Mouse (Mus musculus) naive thymus-derived CD4-positive, alpha-beta T cell, adult 2 months (primary cell): Measurements from ENCODE around the gene Rbp7.
"Not testable (repeated sequence)": the region's sequence is repeated elsewhere in the genome, so short reads cannot be mapped to it uniquely, and the experiment has no call there.

Experiments
- DNase-seq: peaks from one replicate; pipeline ENCODE4 v3.0.0-alpha.2; 2011; ENCODE audit warnings: low read depth

The Rbp7 gene

DNA sequence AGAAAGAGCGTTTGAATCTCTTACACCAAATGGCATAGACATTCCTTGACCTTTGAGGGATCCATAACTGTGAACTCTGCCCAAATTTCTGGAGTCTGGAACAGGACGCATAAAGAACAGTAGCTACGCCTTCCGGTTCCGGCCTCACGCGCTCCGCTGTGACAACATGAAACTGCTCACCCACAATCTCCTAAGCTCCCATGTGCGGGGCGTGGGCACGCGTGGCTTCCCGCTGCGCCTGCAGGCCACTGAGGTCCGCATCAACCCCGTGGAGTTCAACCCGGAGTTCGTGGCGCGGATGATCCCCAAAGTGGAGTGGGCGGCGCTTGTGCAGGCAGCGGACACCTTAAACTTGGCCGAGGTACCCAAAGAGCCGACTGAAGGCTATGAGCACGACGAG lies 2.4 kb upstream of the Rbp7 start:
- not testable (repeated sequence) for DNase-seq

- no peak for DNase-seq
These were observed 515 bp downstream of the Rbp7 start for GRCm38 (mm10) chr4:149454263-149454662.

DNA sequence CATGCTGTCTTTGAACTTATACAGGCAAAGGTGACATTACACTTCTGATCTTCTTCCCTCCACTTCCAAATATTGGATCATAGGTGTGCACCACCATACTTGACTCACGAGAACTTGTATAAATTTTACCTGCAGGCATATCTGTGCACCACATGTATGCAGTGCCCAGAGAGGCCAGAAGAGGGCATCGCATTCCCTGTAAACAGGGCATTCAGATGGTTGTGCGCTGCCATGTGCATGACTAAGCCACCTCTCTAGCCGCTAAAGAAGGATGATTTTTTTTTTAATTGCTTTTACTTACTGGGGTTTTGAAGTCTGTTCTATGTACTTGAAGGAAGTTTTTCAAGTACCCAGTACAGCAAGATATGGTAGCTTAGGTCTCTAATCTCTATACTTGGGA lies 1.1 kb downstream of the Rbp7 start:
- peak; percentile 83 for DNase-seq

DNA sequence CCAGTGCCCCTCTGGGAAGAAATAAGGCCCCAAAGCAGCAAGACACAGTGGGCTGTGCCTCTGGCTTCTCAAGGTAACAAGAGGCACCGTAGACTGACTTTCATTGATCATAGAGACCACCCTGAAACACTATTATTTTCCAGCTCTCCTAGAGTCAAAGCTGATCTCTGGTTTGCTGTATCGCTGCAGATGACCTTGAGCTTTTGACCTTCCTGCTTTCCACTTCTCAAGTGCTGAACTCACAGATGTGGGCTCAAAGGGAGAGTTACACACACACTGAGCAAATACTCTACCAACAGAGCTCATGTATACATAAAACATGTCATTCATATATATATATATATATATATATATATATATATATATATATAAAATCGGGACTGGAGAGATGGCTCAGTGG lies 4.1 kb downstream of the Rbp7 start:
- no peak for DNase-seq

DNA sequence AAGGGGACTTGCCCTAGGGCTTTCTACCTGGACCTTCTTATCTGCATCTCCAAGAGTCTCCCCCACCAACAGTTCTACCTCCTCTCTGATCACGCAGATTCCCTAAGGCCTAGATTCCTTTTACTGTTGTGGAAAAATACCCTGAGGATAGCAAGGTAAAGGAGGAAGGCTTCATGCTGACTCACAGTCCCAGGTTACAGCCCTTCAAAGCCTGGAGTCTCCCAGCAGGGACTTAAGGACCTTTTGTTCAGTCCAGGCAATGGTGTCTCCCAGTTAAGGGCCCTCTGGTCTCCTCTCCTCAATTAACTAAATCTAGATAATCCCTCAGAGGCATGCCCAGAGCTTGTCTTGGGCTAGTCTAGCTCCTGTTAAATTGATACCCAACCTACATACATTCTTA lies 8.5 kb downstream of the Rbp7 start:
- DNase-seq, result no peak

- no peak for DNase-seq
These were observed 8.9 kb downstream of the Rbp7 start for GRCm38 (mm10) chr4:149445868-149446267.

DNA sequence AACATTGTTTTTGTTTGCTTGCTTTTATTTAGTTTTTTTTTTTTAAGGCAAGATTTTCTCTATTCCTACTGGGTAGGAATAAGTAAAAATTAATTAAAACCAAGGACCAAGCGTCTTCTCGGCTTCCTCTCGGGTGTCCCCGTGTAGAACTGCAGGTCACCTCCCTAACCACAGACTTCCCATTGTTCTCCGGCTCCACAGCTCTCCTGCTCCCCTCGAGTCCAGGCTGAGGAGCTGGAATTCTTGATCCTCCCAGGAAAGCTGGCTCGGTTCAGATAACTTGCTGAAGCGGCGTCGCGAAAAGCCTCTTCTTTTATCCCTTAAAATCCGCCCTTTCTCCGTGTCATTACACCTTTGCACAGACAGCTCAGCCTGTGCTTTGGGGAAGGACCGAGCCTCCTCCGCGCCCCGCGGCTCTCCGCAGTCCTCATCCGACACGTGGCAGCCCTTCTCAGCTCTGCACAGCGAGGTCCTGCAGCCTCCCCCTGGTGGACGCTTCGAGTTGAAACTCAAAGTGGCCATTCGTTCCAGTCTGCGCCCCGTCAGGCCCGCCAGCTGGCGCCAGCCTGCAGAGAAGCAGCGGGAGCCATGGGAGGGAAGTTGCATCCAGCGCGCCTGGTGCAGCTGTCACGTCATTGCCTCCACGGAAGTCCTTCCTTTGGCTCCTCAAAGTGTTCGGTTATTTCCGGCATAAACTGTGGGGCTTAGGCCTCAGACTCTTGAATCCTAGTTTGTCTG lies 9.6 kb downstream of the Rbp7 start:
- peak; percentile 91 for DNase-seq

GRCm38 (mm10) chr4:149444465-149444864 lies 10.3 kb downstream of the Rbp7 start:
- DNase-seq, result no peak

DNA sequence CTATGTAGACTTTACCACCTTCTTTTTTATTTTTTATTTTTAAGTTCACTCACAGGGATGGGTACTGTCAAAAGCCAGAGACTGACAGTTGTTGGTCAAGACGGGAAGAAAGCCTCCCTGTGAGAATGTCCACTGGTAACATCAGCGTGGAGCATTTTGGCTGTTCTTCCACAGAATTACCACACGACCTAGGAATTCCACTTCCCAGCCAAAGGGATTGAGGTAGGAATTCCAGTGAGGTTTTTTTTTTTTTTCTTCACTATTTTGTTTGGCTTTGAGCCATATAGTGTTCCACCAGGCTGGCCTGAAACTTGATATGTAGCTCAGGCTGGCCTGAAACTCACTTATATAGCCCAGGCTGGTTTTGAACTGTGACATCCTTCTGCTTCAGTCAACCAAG lies 12.3 kb downstream of the Rbp7 start:
- DNase-seq, result no peak

GRCm38 (mm10) chr4:149440576-149440975 lies 14.2 kb downstream of the Rbp7 start:
- no peak for DNase-seq

GRCm38 (mm10) chr4:149431887-149432286 lies 22.9 kb downstream of the Rbp7 start:
- not testable (repeated sequence) for DNase-seq

- no peak for DNase-seq
These were observed 25.2 kb downstream of the Rbp7 start for GRCm38 (mm10) chr4:149429592-149429991.

- DNase-seq, result peak; percentile 98
These were observed 28.2 kb downstream of the Rbp7 start, which contains the start of gene Ube4b for GRCm38 (mm10) chr4:149426325-149427199. Gene Ube4b, minus strand, starts transcription at chr4:149426749.

GRCm38 (mm10) chr4:149425801-149426292 lies 28.9 kb downstream of the Rbp7 start:
- peak; percentile 49 for DNase-seq

- no peak for DNase-seq
These were observed 30.0 kb downstream of the Rbp7 start for GRCm38 (mm10) chr4:149424755-149425154.

- DNase-seq, result no peak
These were observed 36.9 kb downstream of the Rbp7 start for GRCm38 (mm10) chr4:149417854-149418365.

GRCm38 (mm10) chr4:149416986-149417385 lies 37.8 kb downstream of the Rbp7 start:
- no peak for DNase-seq

DNA sequence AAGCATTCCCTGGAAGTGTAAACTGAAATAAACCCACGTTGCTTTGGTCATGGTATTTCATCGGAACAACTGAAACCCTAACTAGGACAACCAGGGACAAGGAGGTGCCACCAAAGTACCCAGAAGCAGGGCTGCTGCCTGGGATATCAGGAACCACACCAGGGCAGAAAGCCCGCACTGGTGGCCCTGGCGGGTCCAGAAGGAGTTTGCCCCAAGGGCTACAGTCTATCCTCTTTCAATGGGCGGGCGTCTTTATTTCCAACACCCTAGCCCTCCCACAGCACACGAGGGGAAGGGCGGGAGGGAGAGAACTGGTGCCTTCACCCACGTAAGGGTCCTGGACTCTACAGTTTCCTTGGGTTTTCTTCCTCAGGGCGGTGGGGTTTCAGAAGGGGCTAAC lies 38.4 kb downstream of the Rbp7 start:
- DNase-seq, result no peak

DNA sequence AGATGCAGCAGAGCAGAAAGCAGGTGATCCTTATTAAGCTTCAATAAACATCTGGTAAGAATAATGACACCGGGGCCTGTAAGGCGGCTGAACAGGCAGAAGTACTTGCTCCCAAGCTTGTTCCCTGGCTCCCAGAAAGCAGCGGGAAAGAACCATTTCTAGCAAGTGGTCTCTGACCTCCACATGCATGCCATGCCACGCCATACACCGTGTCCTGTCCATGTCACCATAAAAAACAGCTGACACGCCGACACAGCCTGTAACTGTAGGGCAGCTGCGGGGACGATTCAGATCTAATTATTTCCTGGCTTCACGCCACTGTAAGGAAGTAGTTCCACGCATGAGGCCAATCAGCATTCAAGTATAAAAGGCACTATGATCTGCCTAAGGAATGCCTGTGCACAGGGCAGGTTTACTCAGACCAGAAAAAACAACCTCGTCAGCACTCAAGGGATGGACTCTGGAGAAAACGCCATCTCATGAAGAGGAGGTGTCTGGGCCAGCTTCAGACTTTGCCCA lies 39.1 kb downstream of the Rbp7 start:
- DNase-seq, result no peak

- DNase-seq, result peak; percentile 41
These were observed 40.5 kb downstream of the Rbp7 start for GRCm38 (mm10) chr4:149414259-149414658.

- DNase-seq, result no peak
These were observed 45.0 kb downstream of the Rbp7 start for GRCm38 (mm10) chr4:149409759-149410158.

DNA sequence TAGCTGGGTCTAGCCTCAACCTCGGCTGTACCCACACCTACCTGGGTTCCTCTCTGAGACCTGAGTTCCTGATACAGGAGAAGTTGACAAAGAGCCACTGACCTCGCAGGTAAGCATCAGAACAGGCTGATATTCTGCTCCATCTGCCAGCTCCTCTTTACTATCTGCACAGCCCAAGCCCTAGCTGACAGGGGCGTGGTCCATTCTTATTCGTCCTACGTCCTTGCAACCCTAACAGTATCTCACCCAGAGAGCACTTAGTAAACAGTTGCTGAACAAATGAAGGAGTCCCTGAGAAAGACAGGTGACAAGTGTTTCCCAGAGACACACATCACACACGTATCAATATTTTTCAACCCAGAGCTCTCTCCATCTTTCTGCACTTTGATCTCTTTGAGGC lies 46.4 kb downstream of the Rbp7 start:
- DNase-seq, result no peak

DNA sequence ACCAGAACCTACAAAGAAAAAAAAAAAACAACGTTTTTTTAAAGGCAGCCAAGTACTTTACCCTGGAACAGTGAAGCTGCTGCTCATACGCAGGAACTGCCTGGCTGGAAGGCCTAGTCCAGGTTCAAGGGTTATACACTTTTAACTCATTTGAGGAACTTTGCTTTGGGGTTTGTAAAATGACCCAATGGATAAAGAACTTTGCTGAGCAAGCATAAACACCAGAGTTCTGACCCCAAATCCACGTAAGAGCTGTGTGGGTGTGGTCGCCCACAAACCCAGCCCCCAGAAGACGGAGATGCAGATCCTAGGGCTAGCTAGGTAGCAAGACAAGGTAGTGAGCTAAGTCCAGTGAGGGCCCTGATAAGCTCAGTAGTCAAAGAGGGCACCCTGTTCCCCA lies 47.3 kb downstream of the Rbp7 start:
- no peak for DNase-seq
